In the genomic region with DNA sequence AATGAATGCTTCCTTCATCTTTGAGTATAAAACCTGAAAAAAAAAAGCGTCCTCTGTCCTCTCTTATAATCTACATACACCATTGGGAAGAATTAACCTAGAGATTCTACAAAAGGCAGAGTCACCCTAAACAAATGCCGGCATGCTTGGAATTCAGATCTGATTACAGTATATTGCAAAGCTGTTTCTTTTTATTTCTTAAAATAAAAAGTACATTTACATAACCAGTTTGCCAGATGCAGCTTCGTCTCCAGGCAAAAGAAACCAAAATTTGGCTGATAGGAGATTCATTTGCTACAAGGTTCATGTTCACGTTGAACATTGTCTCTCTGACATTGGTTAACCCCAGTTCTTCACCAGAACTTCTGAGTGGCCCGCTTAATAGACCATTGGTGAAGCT, we compare ENCODE assay signal across 19 mouse cellular contexts.
DNase-seq lines count a peak whose midpoint lies in the region; TF ChIP-seq lines count a peak whose summit lies in the region.
"Had no signal": no experiment of that assay in that cellular context is flagged by ENCODE, and none has a peak within 500 bp of the region (broad histone marks: within the 10 kb centered on the region; RNA-seq: fewer than 3 reads in every experiment).

No protein-coding gene starts in this region.

- no peak for TF ChIP-seq CTCF in layer of hippocampus, adult 2 months (conservative IDR thresholded peaks at IDR 0.05)
- no peak for TF ChIP-seq CTCF in cortical plate, adult 2 months (IDR thresholded peaks at IDR 0.05; ENCODE audit: extremely low read depth, insufficient read depth, low read length)

- DNase-seq in layer of hippocampus, adult 2 months (ENCODE audit: low spot score in 2 of 2) = peak in 1 of 2 experiments; percentile 8
- no peak for DNase-seq in layer of hippocampus, adult 11-12 months (ENCODE audit: low spot score)
- peak; percentile 63 for DNase-seq in brain, adult 2 months (ENCODE audit: low read depth, low spot score)
- no peak for DNase-seq in heart, postnatal 4 days
- DNase-seq: adrenal gland, adult 2 months; adrenal gland, postnatal 10 days; adrenal gland, postnatal 25 days; cerebellum, adult 11-12 months; cerebellum, adult 2 months; cerebellum, adult 9-10 months; cerebellum, postnatal 10 days; cerebellum, postnatal 25 days; embryo, embryonic 11 days had no signal

- H3K4me1 ChIP-seq in cortical plate, adult 2 months (ENCODE audit: control insufficient read depth, insufficient read depth, low read length) = peaks cover 3% of the 10 kb centered on the region
- H3K4me1 ChIP-seq: embryonic facial prominence, embryonic 13.5 days; embryonic facial prominence, embryonic 15.5 days; forebrain, embryonic 10.5 days; forebrain, embryonic 12.5 days had no signal

- H3K4me3 ChIP-seq in layer of hippocampus, adult 2 months = no peak overlapping the region
- H3K4me3 ChIP-seq in cortical plate, adult 2 months (ENCODE audit: insufficient read depth, low read length) = no peak overlapping the region
- H3K4me3 ChIP-seq: embryonic facial prominence, embryonic 13.5 days; embryonic facial prominence, embryonic 15.5 days; erythroblast, embryonic 14.5 days; forebrain, embryonic 10.5 days; forebrain, embryonic 12.5 days had no signal

- peak overlapping the region; percentile 74 for H3K27ac ChIP-seq in layer of hippocampus, adult 2 months
- H3K27ac ChIP-seq in cortical plate, adult 2 months (ENCODE audit: insufficient read depth, low read length) = peak overlapping the region; percentile 46; the same call in 1 of the 2 replicates
- H3K27ac ChIP-seq: embryonic facial prominence, embryonic 13.5 days; embryonic facial prominence, embryonic 15.5 days; forebrain, embryonic 10.5 days; forebrain, embryonic 12.5 days had no signal

- no peak for TF ChIP-seq POLR2A in cortical plate, adult 2 months (IDR thresholded peaks at IDR 0.05; ENCODE audit: extremely low read depth, insufficient read depth, low read length)
